Mouse (Mus musculus) 416B (cell line): ENCODE measurements around the gene Oxt.
"Not testable (repeated sequence)": the region's sequence is repeated elsewhere in the genome, so short reads cannot be mapped to it uniquely, and the experiment has no call there.

Source experiments
- DNase-seq: peaks from one replicate; pipeline ENCODE4 v3.0.0; 2011; ENCODE audit warnings: low read depth

Gene Oxt

DNA sequence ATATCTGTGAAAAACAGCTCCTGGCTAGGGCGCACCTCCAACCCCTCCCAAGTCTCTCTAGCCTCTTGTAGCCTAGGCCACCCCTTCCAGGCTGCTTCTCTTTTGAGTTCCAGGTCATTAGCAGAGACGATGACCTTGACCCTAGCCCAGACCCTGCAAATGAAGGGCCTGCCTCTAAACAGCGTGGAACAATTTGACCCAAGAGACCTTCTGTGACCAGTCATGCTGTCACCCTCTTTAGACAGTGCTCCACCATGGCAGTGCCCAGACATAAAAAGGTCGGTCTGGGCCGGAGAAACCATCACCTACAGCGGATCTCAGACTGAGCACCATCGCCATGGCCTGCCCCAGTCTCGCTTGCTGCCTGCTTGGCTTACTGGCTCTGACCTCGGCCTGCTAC, at the start of gene Oxt:
Gene Oxt, plus strand, starts transcription at position 301 of the 400 bp plus-strand sequence.
- DNase-seq = no peak

DNA sequence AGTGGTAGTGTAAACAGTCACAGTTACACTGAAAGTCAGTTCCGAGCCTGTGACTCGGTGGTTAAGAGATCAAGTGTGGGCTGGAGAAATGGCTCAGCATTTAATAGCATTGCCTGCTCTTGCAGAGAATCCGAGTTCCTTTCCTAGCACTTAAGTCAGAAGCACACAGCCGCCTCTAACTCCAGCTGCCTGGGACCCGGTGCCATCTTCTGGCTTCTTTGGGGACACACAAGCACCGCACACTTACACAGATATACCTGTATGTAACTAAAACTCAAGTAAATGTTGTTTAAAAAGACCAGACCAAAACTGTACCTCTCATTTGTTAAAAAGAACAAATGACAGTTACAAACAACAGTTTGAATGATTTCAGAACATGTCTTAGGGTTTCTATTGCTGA, 47.5 kb upstream of the Oxt start:
- DNase-seq = peak; percentile 48

DNA sequence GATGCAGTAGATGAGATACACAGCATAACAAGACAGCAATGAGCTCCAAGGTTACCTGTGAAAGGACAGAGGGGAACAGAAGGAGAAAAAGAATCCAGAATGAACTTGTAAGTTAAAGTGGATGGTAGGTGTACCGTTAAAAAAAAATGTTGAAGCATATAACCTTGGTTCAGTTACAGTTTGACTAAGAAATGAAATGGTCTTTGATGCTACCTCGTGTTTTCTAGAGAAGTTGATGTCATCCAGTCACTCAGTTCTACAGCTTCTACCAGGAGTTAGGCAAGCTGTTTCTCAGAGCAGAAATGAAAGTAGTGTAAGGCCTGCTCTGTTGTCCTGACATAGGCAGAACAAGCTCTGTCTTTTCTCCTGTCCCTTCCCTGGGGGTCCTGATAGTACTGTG, 46.7 kb upstream of the Oxt start:
- DNase-seq = no peak

DNA sequence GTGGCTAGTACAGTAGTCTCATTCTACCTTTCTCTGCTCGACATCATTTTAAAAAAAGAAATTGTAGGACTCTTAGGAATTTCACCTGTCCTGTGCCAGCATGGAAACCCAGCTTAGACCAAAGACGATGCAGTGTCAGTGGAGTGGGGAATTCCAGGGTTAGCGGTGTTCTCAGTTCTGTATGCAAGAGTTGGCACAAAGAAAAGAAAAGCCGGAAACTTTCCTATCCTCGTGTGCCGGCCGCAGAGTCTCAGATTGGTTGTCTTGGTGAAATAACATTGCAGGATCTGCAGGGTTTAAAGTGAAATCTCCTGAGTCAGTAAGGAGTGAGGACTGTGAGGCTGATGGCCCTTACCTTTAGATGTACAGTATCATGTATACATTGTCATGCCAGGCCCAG, 46.0 kb upstream of the Oxt start:
- DNase-seq = no peak

DNA sequence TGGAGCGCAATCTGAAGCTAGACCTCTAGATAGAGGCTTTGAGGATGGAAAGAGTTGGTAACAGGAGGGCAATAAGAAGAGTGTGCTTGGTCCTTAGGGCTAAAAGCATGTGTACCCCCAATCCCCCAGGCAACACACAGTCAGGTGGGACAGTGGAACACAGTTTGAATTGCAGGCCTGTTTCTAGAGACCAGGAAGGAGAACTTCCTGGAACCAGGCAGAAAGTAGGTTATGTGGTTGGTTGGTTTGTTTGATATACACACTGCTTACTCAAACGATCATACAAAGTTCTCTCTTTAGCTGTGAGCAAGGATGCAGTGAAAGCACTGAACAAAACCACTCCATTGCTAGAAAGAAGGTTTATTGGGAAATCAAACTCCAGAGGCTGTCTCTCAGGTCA, 43.8 kb upstream of the Oxt start:
- no peak for DNase-seq

DNA sequence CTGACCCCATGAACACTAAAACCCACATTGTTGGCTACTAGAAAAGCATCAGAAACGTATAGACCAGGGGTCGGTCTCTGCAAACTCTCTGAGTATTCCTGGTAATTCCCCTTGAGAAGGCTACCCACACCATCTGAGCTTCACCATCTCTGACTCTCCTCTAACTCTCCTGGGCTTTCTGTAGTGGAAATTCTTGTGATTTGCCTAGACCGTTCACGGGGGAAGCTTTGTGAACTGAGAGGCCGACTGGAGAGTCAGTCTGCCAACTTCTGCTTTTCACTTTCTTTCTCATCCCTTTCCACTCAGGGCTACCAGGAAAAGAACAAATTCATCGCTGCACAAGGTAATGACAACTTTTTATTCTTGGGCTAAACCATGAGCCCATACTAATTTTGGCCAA, 41.0 kb upstream of the Oxt start:
- DNase-seq = no peak

DNA sequence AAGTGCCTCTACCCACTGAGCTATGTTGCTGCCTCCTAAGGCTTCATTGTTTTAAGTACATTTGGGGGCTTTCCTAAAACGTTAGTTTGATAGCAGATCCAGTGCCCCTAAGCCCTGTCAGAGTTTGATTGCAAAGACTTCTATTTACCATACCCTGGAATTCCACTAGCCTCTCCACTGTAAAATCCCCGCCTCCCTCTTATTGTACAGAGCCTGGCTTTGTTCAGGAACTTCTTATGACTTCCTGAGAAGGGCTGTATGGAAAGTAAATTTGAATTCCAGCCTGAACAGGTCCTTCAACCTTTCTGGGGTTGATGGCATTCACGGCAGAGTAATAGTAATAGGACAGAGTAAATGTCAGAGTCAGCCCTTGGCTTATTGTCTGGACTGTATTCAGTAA, 39.1 kb upstream of the Oxt start:
- no peak for DNase-seq

DNA sequence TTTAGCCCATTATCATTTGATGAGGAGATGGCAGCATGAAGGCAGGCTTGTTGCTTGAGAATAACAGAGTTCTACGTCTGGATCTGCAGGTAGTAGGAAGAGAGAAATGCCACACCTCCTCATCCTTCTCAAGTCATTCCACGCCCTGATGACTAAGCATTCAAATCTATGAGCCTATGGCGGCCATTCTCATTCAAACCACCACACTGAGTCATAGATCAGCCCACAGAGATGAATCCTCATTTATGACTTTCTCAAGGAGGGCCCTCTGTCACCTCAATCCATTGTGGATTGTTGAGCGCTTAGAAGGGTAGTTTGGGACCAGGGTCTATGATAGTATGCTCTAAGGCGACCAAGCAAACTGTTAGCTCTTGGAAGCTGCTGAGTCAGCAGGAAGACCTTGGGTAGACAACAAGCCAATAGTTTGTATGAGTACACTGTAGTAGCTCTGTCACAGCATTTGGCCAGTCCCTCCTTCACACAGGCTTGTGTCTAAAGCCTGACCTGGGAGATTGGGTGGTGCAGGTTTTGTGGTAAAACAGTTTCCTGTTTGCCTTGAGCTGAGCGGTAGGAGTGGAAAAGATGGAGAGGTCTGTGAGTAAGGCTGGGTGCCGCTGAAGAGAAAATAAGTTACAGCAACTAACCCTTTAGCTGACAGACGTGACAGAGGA, 37.0 kb upstream of the Oxt start:
- DNase-seq = peak; percentile 84

DNA sequence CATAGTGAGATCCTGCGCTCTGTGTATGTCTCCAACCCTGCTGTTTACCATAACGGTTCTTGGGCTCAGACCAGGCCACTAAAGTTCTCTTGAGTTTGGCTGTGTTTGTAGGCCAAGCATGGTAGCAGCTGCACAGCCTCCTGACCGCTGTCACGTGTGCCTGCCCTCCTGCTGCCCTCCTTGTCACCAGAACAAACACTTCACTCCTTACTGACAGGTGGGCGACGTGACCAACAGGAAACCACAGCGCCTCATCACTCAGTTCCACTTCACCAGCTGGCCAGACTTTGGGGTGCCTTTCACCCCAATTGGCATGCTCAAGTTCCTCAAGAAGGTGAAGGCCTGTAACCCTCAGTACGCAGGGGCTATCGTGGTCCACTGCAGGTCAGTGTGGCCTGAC, 35.7 kb upstream of the Oxt start:
- peak; percentile 20 for DNase-seq

DNA sequence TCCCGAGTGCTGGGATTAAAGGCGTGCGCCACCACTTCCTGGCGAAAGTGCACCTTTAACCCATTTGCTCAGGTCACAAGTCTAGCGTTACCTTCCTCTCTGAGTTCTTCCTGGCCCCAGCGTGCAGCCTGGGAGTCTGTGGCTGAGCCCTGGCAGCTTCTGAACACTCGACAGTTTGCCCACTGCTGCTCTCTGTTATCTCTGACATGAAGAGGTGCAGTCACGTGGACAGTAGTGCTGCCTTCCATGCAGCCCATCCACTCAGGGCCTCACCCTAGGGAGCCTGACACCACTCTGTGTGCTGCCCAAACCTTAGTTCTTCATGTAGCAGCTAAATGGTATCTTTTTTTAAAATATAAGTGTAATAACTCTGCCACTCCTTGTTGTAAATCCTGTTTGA, 29.0 kb upstream of the Oxt start:
- no peak for DNase-seq

DNA sequence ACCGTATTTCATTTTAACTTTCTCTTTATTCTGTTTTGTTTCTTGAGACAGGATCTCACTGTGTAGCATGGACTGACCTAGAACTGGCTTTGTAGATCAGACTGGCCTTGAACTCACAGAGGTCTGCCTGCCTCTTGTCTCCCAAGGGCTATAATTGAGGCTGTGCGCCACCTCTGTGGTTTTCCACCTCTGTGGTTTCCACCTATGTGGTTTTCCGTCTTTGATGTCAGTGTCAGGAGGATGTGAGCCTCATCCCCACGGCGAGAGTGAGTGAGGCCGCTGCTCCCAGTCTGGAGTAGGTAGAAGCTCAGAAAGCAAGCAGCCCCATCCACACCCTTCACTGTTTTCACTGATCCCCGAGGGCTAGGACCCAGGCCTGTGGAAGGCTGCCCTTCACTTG, 21.1 kb upstream of the Oxt start:
- DNase-seq = no peak

DNA sequence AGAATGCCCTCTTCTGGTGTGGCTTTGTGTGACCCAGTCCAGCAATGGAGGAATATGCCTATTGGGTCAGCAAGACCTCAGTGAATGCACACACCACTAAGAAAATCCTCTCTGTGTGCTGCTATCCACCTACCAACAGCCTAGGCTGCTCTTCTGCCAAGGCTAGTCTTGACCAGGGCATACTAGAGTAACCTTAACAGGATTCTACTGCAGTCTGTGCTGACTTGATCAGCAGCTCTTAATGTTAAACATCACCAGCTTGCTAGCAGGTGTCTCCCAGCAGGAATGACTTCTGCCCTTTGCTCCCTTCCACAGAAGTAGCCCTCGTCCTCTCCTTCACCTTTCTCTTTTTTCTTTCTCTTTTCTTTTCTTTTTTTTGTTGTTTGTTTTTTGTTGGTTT, 19.7 kb upstream of the Oxt start:
- DNase-seq = no peak

DNA sequence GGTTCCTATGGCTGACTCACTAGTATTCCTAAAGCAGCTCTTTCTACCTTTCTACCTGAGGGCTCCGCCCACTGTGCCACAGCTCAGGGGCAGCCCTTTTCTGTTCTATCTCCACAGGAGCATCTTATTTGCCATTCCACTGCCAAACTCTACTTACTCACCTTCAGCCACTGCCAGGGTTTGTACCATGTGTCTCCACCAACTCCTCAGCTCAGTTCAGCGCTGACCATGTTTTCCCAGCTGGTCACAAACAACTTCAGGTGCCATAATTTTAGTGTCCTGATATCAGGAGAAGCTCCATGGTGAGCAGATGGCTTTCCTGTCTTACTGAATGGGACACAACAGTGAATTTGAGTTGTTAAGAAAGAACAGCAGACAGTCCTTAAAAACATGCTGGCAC, 18.5 kb upstream of the Oxt start:
- no peak for DNase-seq

DNA sequence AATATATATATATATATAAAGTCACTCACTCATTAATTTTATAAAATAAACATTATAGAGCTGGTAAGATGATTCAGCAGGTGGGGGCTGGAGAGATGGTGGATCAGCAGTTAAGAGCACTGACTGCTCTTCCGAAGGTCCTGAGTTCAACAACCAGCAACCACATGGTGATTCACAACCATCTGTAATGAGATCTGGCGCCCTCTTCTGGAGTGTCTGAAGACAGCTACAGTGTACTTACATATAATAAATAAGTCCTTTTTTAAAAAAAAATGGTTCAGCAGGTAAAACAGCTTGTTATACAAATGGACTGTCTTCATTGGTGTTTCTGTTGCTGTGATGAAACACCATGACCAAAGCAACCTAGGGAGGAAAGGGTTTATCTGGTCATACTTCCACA, 18.0 kb upstream of the Oxt start:
- DNase-seq = peak; percentile 53

DNA sequence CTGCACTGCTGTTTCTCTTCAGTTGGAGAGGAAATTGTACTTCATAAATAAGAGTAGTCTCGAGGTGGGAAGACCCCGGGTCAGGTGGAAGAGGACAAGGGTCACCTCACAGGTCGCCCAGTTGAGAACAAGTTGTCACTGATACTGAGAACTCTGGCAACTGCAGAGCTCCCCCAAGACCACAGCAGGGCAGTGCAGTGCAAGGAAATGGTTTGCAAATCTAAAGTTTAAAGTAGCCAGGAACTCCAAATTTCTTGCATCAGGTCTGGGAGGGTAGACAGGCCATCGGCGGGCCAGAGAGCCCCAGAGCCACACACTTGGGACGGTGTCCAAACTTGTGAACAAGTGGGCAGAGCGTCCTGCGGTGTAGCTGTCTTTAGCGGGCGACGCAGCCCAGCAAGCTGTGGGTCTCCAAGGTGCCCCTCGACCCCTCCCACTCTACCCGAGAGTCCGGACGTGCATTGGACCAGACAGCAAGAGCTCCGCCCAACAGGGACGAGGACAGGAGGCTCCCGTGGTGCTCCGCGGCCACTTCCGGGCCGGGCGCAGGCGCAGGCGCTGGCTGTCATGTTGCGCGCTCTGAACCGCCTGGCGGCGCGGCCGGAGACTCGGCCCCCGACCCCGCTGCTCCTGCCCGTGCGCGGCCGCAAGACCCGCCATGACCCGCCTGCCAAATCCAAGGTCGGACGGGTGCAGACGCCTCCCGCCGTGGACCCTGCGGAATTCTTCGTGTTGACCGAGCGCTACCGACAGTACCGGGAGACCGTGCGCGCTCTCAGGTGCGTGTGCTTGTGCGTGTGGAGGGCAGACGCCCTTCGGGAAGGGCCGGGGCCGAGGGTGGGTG, 12.5 kb upstream of the Oxt start, which contains the start of gene Mrps26:
Gene Mrps26, plus strand, starts transcription at position 531 of the 844 bp plus-strand sequence.
- DNase-seq = peak; percentile 95

DNA sequence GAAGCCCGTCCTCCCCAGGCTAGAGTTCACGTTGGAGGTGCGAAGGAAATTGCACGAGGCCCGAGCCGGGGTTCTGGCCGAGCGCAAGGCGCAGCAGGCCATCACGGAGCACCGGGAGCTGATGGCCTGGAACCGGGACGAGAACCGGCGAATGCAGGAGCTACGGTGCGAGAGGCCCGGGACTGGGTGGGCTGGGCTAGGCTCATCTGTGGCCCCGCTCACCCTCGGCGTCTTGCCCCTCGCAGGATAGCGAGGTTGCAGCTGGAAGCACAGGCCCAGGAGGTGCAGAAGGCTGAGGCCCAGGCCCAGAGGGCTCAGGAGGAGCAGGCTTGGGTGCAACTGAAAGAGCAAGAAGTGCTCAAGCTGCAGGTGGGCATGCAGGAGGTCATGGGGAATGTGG, 11.9 kb upstream of the Oxt start:
- DNase-seq = peak; percentile 17

DNA sequence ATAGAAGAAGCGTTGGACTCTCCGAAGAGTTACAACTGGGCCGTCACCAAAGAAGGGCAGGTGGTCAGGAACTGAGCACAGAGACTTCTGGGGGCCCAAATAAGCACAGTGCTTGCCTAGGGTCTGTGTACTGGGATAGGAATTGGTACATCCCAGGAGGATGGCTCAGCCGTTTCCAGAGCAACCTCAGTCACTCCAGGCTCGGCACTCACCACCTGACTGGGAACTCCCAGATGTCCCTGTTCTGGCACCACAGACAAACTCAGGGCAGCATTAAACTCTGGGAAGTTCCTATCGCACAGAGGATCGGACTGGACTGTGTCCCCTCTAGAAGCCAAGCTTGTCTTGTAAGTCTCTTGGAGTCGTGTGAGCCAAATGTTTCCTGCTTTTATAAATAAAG, 11.0 kb upstream of the Oxt start:
- no peak for DNase-seq

DNA sequence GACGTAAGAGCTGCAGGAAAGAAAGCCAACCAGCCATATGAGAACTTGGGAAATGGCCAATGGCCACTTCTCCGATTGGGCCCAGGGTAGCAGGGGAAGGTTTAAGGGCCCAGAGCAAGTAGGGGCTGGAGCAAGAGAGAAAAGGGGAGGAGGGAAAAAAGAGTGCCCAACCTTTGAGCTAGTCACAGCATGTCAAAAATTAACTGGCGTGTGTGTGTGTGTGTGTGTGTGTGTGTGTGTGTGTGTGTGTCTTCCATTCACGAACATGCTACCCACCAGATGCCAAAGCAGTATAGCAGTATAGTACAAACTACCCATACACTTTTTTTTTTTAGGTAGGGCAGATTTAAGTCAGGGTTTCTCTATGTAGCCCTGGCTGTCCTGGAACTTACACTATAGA, 7.1 kb upstream of the Oxt start:
- DNase-seq = no peak

DNA sequence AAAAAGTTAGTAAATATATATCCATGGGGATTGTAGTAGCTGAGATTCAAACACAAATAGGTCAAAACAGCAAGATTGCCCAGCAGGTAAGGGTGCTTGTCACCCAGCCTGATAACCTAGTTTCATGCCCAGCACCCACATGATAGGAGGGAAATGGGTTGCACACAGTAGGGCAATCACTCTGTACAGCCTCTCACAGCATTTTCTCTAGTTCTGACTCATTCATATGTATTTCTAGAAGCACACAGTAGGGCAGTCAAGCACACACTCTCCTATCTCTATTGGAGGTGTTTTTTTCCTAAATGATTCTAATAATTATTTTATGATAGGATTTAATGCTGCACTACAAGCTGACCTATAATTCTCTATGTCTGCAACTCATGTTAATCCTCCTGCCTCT, 6.0 kb upstream of the Oxt start:
- DNase-seq = no peak

DNA sequence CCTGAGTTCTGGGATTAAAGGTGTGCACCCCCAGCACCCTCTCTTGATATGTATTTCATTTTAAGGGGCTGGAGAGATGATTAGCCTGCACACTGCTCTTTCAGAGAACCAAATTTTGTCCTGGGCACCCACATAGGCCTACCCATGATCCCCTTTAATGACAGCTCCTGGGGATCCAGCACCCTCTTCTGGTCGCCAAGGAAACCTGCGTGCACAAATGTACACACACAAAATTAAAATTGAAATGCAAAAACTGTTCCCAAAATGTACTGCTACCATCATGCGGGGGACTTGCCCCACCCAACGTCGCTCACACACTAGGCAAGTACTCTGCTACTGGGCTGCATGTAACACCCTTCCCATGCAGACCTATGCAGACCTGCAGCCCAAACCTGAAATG, 1.0 kb upstream of the Oxt start:
- peak; percentile 51 for DNase-seq

DNA sequence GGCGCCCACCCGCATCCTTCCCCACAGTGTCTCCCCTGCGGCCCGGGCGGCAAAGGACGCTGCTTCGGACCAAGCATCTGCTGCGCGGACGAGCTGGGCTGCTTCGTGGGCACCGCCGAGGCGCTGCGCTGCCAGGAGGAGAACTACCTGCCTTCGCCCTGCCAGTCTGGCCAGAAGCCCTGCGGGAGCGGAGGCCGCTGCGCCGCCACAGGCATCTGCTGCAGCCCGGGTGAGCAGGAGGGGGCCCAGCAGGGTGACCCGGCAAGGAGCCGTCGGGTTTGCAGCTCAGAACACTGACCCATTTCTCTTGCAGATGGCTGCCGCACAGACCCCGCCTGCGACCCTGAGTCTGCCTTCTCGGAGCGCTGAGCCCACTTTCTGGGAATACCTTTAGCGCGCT, 591 bp downstream of the Oxt start:
- not testable (repeated sequence) for DNase-seq

DNA sequence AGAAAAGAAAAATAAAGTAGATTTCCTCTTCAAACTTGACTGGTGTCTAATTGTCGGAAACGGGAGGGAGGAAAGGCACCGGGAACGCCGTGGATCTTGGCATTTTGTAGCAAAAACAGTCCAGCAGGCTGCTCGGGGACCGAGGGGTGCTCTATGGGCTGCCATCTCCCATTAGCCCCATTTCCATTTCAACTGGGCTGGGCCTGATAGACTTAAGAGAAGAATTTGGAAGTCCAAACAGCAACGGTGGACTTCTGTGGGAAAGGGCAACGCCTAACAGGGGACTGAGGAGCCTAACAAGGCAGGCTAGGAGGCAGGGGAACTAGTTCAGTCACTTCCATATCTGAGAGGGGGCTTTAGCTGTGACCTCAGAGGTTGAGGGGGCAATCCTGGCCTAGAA, 1.0 kb downstream of the Oxt start:
- DNase-seq = no peak

DNA sequence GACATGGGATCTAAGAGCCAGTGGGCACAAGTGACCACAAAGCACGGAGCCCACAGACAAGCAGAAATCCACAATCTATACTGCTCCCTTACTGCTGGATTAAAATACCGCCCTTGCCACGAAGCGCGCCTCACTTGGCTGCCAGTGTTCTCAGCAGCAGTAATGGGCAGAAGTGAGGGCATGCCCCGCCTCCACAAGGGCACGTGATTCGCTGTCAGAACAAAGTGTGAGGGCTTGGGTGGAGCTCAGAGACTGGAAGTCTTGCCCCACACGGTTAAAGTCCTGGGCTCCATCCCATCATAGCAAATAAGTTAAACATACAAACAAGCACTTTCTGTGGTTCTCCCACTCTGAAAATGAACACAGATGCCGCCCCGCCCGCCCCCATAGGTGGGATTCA, 1.7 kb downstream of the Oxt start:
- peak; percentile 90 for DNase-seq

DNA sequence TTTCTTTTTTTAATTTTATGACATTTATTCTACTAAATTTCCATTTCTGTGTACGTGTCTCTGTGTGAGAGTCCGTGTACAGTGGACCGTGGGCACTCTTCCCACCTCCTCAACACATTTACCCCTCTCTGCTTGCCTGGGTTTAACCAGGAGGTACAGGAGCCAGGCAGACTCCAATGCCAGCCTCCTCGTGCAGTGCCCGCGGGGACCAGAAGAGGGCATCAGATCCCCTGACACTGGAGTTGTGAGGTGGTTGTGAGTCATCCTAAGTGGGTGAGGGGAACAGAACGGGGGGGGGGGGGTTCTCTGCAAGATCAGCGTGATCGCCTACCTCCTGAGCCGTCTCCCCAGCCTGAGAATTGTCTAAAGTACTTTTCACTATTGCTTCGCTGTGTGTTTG, 2.2 kb downstream of the Oxt start:
- DNase-seq = peak; percentile 84
